Mouse (Mus musculus): Measurements from ENCODE around the gene Uhrf1.
"Not testable (repeated sequence)": the region's sequence is repeated elsewhere in the genome, so short reads cannot be mapped to it uniquely, and the experiment has no call there.

Uhrf1 gene

DNA sequence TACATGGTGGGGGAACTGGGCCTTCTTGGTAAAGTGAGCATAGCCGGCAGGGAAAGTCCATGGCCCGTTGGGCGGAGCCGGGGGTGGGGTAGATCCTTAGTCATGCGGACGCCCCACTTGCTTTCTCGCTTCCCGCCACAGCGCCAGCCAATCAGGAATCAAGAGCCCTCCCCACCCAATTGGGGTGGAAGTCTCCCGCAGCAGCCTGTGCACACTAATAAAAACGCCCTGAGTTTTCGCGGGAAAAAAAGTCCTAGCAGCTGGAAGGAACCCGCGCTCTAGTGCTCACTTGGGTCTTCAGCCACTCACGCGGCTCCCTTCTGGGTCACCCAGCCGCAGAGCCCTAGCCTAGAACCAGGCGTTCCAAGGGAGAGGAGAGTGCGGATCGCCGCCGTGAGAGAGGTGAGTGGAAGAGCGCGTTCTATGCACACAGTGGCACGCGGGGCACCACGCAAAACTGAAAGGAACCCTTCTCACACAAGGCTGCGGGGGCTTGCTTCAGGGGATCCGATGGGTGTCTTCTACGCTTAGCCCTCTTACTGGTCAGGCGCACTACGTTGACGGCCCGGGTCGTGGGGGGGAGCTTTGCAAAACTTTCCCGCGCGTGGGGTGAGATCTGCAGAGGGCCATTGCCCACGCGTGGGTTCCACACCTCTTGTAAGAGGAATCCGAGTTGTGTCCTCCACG lies at the start of gene Uhrf1:
Uhrf1 (plus strand) TSS at position 162 of the 687 bp plus-strand sequence.
- peak; percentile 78 to 86 for DNase-seq (ENCODE audit: low spot score in 2 of 2)

DNA sequence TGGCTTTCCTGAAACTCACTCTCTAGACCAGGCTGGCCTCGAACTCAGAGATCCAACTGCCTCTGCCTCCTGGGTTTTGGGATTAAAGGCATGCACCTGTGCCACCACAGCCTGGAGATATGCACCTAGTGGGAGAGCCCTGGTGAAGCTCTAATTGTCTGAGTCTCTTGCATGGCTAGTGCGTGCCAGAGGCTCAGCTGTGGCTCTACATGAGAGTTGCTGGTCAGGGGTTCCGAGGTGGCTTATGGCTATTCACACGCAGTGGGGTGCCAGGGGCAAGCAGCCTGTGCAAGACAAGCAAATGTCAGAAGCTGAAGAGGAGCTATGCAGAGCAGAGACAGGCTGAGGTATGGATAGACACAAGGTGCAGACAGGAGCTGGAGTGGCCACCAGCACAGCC lies 48.4 kb upstream of the Uhrf1 start:
- no peak for DNase-seq (ENCODE audit: low spot score in 2 of 2)

DNA sequence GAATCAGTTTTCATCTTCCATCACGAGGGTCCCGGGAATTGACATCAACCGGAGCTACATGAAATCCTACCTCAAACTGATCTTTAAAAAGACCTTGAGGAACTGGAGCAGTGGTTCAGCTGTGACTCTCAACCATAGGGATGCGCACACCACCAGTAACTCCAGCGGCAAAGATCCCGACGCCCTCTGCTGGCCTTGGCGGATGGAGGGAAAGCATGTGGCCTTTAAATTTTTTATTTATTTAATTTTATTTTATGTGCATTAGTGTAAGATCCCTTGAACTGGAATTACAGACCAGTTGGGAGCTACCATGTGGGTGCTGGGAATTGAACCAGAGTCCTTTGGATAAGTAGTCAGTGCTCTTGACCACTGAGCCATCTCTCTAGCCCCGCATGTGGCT lies 47.7 kb upstream of the Uhrf1 start:
- DNase-seq (ENCODE audit: low spot score in 2 of 2), result no peak

GRCm38 (mm10) chr17:56255863-56256238 lies 47.3 kb upstream of the Uhrf1 start:
- DNase-seq (ENCODE audit: low spot score in 2 of 2), result peak; percentile 99

DNA sequence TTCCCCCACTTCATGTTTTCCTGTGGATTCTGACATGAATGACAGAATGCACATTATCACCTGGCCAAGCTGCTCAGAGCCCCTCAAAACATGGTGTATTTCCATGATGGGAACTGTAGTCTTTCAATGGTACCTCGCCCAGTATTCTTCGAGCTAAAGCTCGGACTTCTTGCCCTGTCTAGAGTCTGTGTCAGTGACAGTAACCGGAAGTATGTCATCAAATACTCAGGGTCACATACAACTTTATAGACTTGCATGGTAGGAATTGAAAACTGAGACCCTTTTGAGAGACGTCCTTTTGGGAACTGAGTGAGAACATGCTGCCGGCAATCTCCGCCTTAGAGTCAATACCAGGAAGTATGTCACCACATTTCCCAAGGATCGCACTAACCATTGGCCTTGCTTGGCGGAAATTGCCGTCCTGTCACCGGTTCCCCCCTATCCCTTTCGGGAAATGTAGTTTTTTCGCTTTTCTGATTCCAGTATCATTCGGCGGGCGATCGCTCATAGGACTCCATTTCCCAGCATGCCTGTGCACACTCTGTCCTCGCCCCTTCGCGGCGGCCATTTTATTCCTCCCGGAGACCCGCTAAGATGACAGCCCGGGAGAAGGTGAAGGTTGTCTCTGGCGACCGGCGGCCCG lies 46.8 kb upstream of the Uhrf1 start, which contains the start of gene Fem1a:
Fem1a (plus strand) TSS at position 572 of the 643 bp plus-strand sequence.
- DNase-seq (ENCODE audit: low spot score in 2 of 2), result peak; percentile 97

GRCm38 (mm10) chr17:56257181-56257894 lies 45.8 kb upstream of the Uhrf1 start:
- no peak for DNase-seq (ENCODE audit: low spot score in 2 of 2)

DNA sequence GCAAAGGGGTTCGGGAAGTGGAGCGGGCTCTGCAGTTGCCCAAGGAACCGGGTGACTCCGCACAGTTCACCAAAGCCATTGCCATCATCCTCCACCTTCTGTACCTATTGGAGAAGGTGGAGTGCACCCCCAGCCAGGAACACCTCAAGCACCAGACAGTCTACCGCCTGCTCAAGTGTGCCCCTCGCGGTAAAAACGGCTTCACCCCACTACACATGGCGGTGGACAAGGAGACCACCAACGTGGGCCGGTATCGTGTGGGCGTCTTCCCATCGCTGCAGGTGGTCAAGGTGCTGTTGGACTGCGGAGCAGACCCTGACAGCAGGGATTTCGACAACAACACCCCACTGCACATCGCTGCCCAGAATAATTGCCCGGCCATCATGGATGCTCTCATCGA lies 44.9 kb upstream of the Uhrf1 start:
- not testable (repeated sequence) for DNase-seq (ENCODE audit: low spot score in 2 of 2)

- DNase-seq (ENCODE audit: low spot score in 2 of 2), result not testable (repeated sequence)
Observed at GRCm38 (mm10) chr17:56258812-56259211, 44.3 kb upstream of the Uhrf1 start.

- DNase-seq (ENCODE audit: low spot score in 2 of 2), result no peak
Observed at GRCm38 (mm10) chr17:56259301-56260037, 43.7 kb upstream of the Uhrf1 start.

DNA sequence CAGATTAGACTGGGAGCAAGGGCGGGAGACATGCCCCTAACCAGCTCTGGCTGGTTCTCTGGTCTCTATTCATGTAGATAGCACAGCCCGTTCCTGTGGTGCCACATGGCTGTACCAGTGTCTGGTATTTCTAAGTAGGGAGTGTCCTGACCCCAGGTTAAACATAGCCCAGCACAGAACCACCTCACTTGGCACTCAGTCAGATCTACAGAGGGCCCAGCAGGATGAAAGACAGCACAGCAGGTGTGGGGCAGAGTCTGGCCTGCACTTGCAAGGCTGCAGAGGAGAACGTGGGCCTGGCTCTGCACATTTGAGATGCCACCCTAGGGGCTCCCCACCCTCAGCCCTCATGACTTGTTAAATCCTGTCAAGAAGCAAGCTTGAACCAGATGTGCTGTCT lies 42.0 kb upstream of the Uhrf1 start:
- no peak for DNase-seq (ENCODE audit: low spot score in 2 of 2)

DNA sequence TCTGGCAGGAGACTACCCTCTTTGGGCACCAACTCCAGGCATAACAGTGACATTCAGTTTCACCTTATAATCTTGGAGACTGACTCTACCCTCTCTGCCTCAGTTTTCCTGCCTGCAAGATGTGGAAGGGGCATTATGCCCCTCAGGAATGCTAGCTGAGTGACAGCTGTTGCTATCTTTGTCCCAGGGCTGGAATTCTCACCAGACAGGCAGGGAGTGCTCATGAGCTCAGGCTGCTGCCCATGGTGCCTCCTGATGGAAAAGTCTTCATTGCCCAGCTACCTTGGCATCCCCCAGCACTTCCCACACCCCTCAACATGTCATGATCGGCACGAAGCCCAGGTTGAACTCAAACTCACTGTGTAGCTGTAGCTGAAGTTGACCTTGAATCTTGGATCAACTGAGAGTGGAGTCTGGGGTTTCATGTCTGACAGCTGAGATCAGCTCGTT lies 40.5 kb upstream of the Uhrf1 start:
- no peak for DNase-seq (ENCODE audit: low spot score in 2 of 2)

DNA sequence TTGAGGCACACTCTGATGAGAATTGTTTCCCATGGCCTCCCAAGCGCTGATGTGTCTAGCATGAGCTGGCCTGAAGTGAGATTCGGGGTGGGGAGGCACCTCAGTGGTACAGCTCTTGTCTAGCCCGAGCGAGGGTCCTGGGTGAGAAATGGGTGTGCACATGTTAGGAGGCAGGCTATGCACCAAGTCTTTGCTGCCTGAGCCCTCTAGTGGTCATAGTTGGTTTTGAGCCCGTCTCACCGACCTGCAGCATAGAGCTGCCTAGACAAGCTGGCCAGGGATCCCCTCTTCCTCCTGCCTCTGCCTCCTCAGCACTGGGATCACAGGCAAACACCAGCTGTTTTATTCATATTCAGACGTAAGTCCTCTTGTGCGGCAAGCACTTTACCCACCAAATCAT lies 39.1 kb upstream of the Uhrf1 start:
- DNase-seq (ENCODE audit: low spot score in 2 of 2), result peak; percentile 78 to 80

GRCm38 (mm10) chr17:56265011-56265410 lies 38.1 kb upstream of the Uhrf1 start:
- DNase-seq (ENCODE audit: low spot score in 2 of 2), result peak; percentile 79 to 82

DNA sequence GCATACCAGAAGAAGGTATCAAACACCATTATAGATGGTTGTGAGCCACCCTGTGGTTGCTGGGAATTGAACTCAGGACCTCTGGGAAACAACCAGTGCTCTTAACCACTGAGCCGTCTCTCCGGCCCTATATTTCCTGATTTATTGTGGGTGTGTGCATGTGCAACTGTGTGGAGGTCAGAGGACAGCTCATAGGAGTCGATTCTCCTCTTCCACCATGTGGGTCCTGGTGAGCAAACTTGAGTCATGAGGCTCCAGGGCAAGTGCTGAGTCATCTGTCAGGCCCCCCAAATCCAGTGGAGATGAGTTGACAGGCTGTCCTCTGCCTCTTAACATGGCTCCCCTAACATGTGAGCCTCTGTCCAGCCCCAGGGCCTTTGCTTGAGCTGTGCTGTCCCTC lies 37.3 kb upstream of the Uhrf1 start:
- DNase-seq (ENCODE audit: low spot score in 2 of 2), result no peak

DNA sequence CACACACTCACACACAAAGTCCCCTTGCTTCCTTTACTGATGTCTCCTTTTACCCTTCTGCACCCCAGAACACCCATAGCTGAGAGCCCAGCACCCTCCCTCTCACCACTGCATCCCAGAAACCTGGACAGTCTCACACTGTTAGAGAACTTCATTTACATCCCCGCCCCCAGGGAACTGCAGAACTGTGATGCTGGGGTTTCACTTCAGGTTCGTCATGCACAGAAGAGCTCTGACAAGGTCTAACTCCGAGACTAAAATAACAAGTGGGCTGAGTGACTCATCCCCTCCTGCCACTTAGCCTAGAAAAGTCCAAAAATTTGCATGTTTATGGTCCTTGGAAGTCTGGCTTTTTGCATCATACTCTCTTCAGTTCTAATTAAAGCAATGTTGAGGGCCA lies 36.9 kb upstream of the Uhrf1 start:
- peak; percentile 90 to 91 for DNase-seq (ENCODE audit: low spot score in 2 of 2)

- peak; percentile 78 to 82 for DNase-seq (ENCODE audit: low spot score in 2 of 2)
Observed at GRCm38 (mm10) chr17:56269153-56269630, 33.9 kb upstream of the Uhrf1 start.

DNA sequence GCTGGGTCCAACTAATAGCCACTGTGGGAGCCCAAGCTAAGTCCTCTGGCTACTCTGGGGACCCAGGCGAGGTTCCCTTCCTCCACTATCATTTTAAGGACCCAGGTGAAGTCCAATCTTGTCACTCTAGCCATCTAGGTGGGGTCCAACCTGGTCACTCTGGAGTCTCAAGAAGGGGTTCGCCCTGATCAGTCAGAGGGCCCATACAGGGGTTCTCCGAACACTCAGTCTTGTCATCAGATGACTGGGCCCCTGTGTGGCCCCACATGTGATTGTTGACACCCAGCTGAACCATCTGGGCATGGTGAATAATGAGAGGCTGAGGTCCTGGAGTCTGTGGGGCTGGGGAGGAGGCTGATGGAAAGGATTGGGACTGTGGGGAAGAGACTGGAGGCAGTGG lies 33.4 kb upstream of the Uhrf1 start:
- no peak for DNase-seq (ENCODE audit: low spot score in 2 of 2)

DNA sequence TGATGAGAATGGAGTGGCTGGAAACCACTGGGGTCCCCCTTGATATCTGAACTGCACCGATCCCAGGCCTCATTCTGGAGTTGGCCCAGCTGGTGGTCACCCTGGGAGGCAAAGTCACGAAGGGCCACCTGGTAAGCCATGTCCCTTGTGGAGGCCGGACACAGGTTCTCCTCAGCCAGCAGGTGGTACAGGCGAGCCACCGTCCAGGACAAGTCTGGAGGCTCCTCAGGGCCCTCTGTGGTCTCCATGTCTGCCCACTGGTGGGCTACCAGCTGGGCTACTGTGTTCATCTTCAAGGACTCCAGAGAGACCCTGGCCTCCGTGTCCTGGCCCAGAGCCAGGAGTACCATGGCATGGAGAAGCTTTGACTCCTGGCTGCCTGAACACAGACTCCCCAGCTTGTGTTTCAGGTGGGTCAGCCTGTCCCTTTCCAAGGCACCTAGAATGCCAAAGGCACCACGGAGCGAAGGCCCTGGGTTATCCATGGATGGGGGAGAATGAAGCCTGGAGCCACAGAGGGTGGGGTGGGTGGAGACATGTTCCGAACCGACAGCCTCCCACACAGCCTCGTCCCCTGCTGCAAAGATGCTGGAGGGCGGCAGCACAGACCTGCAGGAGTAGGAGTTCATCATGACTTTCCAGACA lies 31.4 kb upstream of the Uhrf1 start:
- no peak for DNase-seq (ENCODE audit: low spot score in 2 of 2)

GRCm38 (mm10) chr17:56272644-56273043 lies 30.5 kb upstream of the Uhrf1 start:
- no peak for DNase-seq (ENCODE audit: low spot score in 2 of 2)

- no peak for DNase-seq (ENCODE audit: low spot score in 2 of 2)
Observed at GRCm38 (mm10) chr17:56273482-56273881, 29.6 kb upstream of the Uhrf1 start.

GRCm38 (mm10) chr17:56273986-56274385 lies 29.1 kb upstream of the Uhrf1 start:
- no peak for DNase-seq (ENCODE audit: low spot score in 2 of 2)

All from spleen, postnatal 36 days (tissue).